Mouse (Mus musculus) embryonic facial prominence, embryonic 14.5 days (tissue): Measurements from ENCODE around the gene Zfp931. TPM values are rescaled to one million over a fixed set of nuclear protein-coding genes. Genes with fewer than 3 reads are reported as not detected.
"Not testable (repeated sequence)": the region's sequence is repeated elsewhere in the genome, so short reads cannot be mapped to it uniquely, and the experiment has no call there.

ENCODE experiments used
- ATAC-seq: fragments of 200-750 bp; cut with Nextera tagmentation; 2 replicates; pipeline ENCODE4 v1.8.0; 2017; ENCODE audit warnings: low read depth, moderate number of reproducible peaks, moderate TSS enrichment
- DNase-seq: peaks from one replicate; pipeline ENCODE4 v3.0.0-alpha.2; 2015; ENCODE audit warnings: low spot score
- H3K27ac ChIP-seq: fragments of 300-500 bp; sonication (generic); replicated peaks from 2 replicates; pipeline ENCODE4 v1.5.1; 2014; ENCODE audit warnings: low read depth, mild to moderate bottlenecking, low read length, moderate library complexity
- H3K27me3 ChIP-seq: fragments of 300-500 bp; sonication (generic); replicated peaks from 2 replicates; pipeline ENCODE4 v1.6.1; 2014; ENCODE audit warnings: low read length; ENCODE audit not compliant: control insufficient read depth, insufficient read depth
- H3K36me3 ChIP-seq: fragments of 300-500 bp; sonication (generic); 2 replicates; pipeline ENCODE4 v1.6.1; 2014; ENCODE audit warnings: low read length, mixed read lengths; ENCODE audit not compliant: control insufficient read depth, insufficient read depth
- H3K4me1 ChIP-seq: fragments of 300-500 bp; sonication (generic); 2 replicates; pipeline ENCODE4 v1.6.1; 2014; ENCODE audit warnings: antibody characterized with exemption, low read length; ENCODE audit not compliant: control insufficient read depth, insufficient read depth
- H3K4me2 ChIP-seq: fragments of 300-500 bp; sonication (generic); 2 replicates; pipeline ENCODE4 v1.6.1; 2014; ENCODE audit warnings: low read depth, mild to moderate bottlenecking, low read length, moderate library complexity, mixed read lengths
- H3K4me3 ChIP-seq: fragments of 300-500 bp; sonication (generic); 2 replicates; pipeline ENCODE4 v1.5.1; 2014; ENCODE audit warnings: low read depth, mild to moderate bottlenecking, low read length
- H3K9ac ChIP-seq: fragments of 300-500 bp; sonication (generic); 2 replicates; pipeline ENCODE4 v1.6.1; 2014; ENCODE audit warnings: low read depth, mild to moderate bottlenecking, low read length, moderate library complexity, mixed read lengths
- H3K9me3 ChIP-seq: fragments of 300-500 bp; sonication (generic); 2 replicates; pipeline ENCODE4 v1.6.1; 2016; ENCODE audit warnings: low read length; ENCODE audit not compliant: control insufficient read depth
- WGBS: fragments of 180-500 bp; shearing (Covaris S2); extraction: QIAGEN DNeasy Blood & Tissue Kit; methylation state at CpG from one replicate; pipeline ENCODE4 v1.1.7; 2014; 5-methylcytosine and 5-hydroxymethylcytosine counted together
- polyA plus RNA-seq: library from polyadenylated mRNA; unstranded; fragments of >200 nt; fragmentation: Nextera tagmentation; extraction: Ambion mirVana; gene quantifications from 2 replicates; pipeline ENCODE4 v1.2.1, GENCODE M21; 2014

Gene Zfp931
- polyA plus RNA-seq, 1 experiment from 2014 or later, result 17.1 TPM

GRCm38 (mm10) chr2:178119561-178120355, 41.5 kb upstream of the Zfp931 start:
- peak overlapping the region; percentile 44 for H3K4me3 ChIP-seq
- WGBS, result 25% methylated on average over 19 of the region's 19 CpGs
- H3K4me1 ChIP-seq, result peaks cover 19% of the 10 kb centered on the region
- peak overlapping the region; percentile 87 for H3K4me2 ChIP-seq
- DNase-seq (no peak), ATAC-seq (no peak)
- H3K27ac ChIP-seq, result no peak overlapping the region
- H3K27me3 ChIP-seq, result peaks cover 17% of the 10 kb centered on the region
- H3K9ac ChIP-seq, result no peak overlapping the region
- no peaks in the 10 kb centered on the region for H3K36me3 ChIP-seq
- H3K9me3 ChIP-seq, result no peaks in the 10 kb centered on the region

GRCm38 (mm10) chr2:178118801-178119560, 40.7 kb upstream of the Zfp931 start, which contains the start of gene Phactr3:
Phactr3 (plus strand) TSS chr2:178118975.
- ATAC-seq (peak; percentile 62), DNase-seq (no peak)
- H3K36me3 ChIP-seq, result no peaks in the 10 kb centered on the region
- H3K27me3 ChIP-seq, result peaks cover 17% of the 10 kb centered on the region
- no peaks in the 10 kb centered on the region for H3K9me3 ChIP-seq
- 2% methylated on average over 30 of the region's 45 CpGs for WGBS
- H3K4me2 ChIP-seq, result peak within 1 kb of the TSS; percentile 87
- peak within 1 kb of the TSS; percentile 55 for H3K9ac ChIP-seq
- H3K4me3 ChIP-seq, result peak within 1 kb of the TSS; percentile 44
- peaks cover 19% of the 10 kb centered on the region for H3K4me1 ChIP-seq
- H3K27ac ChIP-seq, result no peak within 1 kb of the TSS

- no peak overlapping the region for H3K27ac ChIP-seq
- H3K4me2 ChIP-seq, result no peak overlapping the region
- H3K4me3 ChIP-seq, result no peak overlapping the region
- peaks cover 17% of the 10 kb centered on the region for H3K27me3 ChIP-seq
- H3K9me3 ChIP-seq, result no peaks in the 10 kb centered on the region
- peaks cover 19% of the 10 kb centered on the region for H3K4me1 ChIP-seq
- no peak overlapping the region for H3K9ac ChIP-seq
- 22% methylated on average over 12 of the region's 12 CpGs for WGBS
- no peaks in the 10 kb centered on the region for H3K36me3 ChIP-seq
- ATAC-seq (no peak), DNase-seq (peak; percentile 86)
These were observed 39.7 kb upstream of the Zfp931 start for GRCm38 (mm10) chr2:178117946-178118345.

GRCm38 (mm10) chr2:178101957-178102356, 23.7 kb upstream of the Zfp931 start:
- WGBS, result 7% methylated on average over 7 of the region's 7 CpGs
- no peak overlapping the region for H3K4me2 ChIP-seq
- ATAC-seq, result peak; percentile 71
- H3K9ac ChIP-seq, result no peak overlapping the region
- no peak overlapping the region for H3K4me3 ChIP-seq
- no peaks in the 10 kb centered on the region for H3K36me3 ChIP-seq
- H3K4me1 ChIP-seq, result no peaks in the 10 kb centered on the region
- H3K27me3 ChIP-seq, result no peaks in the 10 kb centered on the region
- DNase-seq, result peak; percentile 67
- no peaks in the 10 kb centered on the region for H3K9me3 ChIP-seq
- H3K27ac ChIP-seq, result no peak overlapping the region

GRCm38 (mm10) chr2:178098021-178098420, 19.7 kb upstream of the Zfp931 start:
- H3K4me1 ChIP-seq, result no peaks in the 10 kb centered on the region
- no peak overlapping the region for H3K4me3 ChIP-seq
- DNase-seq, result peak; percentile 23
- 0 out of 2 replicates have a peak, but pooled peaks cover 2% of the 10 kb centered on the region for H3K9me3 ChIP-seq
- no peak overlapping the region for H3K9ac ChIP-seq
- H3K36me3 ChIP-seq, result no peaks in the 10 kb centered on the region
- ATAC-seq, result no peak
- no peak overlapping the region for H3K27ac ChIP-seq
- H3K27me3 ChIP-seq, result no peaks in the 10 kb centered on the region
- no peak overlapping the region for H3K4me2 ChIP-seq
- WGBS, result 4% methylated on average over 2 of the region's 2 CpGs

GRCm38 (mm10) chr2:178089586-178089985, 11.3 kb upstream of the Zfp931 start:
- Histone ChIP-seq H3K4me1 (no peaks in the 10 kb centered on the region), H3K27me3 (no peaks in the 10 kb centered on the region), H3K36me3 (no peaks in the 10 kb centered on the region), H3K4me3 (no peak overlapping the region), H3K4me2 (no peak overlapping the region), H3K27ac (no peak overlapping the region), H3K9ac (no peak overlapping the region), H3K9me3 (no peaks in the 10 kb centered on the region)
- no peak for DNase-seq
- ATAC-seq, result no peak

- Histone ChIP-seq H3K9me3 (no peaks in the 10 kb centered on the region), H3K9ac (no peak overlapping the region), H3K4me2 (no peak overlapping the region), H3K4me3 (no peak overlapping the region), H3K36me3 (peaks cover 10% of the 10 kb centered on the region; the same call in 1 of the 2 replicates), H3K27ac (no peak overlapping the region), H3K4me1 (no peaks in the 10 kb centered on the region), H3K27me3 (no peaks in the 10 kb centered on the region)
- ATAC-seq (no peak), DNase-seq (peak; percentile 4)
- WGBS, result 12% methylated on average over 1 of the region's 1 CpGs
These were observed 20.1 kb downstream of the Zfp931 start for GRCm38 (mm10) chr2:178058195-178058594.

- not testable (repeated sequence) for H3K9ac ChIP-seq, H3K4me2 ChIP-seq, ATAC-seq, H3K4me3 ChIP-seq, H3K9me3 ChIP-seq, H3K36me3 ChIP-seq, H3K27ac ChIP-seq, H3K27me3 ChIP-seq, DNase-seq, H3K4me1 ChIP-seq
- WGBS, result 87% methylated on average over 2 of the region's 3 CpGs
These were observed 50.7 kb downstream of the Zfp931 start for GRCm38 (mm10) chr2:178027601-178028000.
